In genomic region chr11:76283841-76284240, GRCm38 (mm10) we compare ENCODE assay signal across 12 mouse cellular contexts.
"Had no signal": no experiment of that assay in that cellular context is flagged by ENCODE, and none has a peak within 500 bp of the region (broad histone marks: within the 10 kb centered on the region; RNA-seq: fewer than 3 reads in every experiment).

No protein-coding gene starts in this region.

- H3K4me3 ChIP-seq: limb, embryonic 13.5 days; midbrain, embryonic 10.5 days; midbrain, embryonic 15.5 days; stomach, embryonic 15.5 days had no signal

- H3K9me3 ChIP-seq: midbrain, embryonic 15.5 days; stomach, embryonic 15.5 days had no signal

- H3K4me2 ChIP-seq: limb, embryonic 13.5 days; midbrain, embryonic 15.5 days; stomach, embryonic 15.5 days had no signal

- H3K27ac ChIP-seq: limb, embryonic 13.5 days; liver, embryonic 14.5 days; midbrain, embryonic 10.5 days; midbrain, embryonic 15.5 days; stomach, embryonic 15.5 days had no signal

- DNase-seq: kidney, adult 2 months; kidney, postnatal 36 days; left cerebral cortex, postnatal 4 days; lung, adult 18-20 months; lung, postnatal 4 days; right cerebral cortex, postnatal 14 days; thymus, postnatal 36 days had no signal

- ATAC-seq: midbrain, embryonic 15.5 days had no signal

- H3K9ac ChIP-seq: limb, embryonic 13.5 days; liver, embryonic 14.5 days; midbrain, embryonic 15.5 days; stomach, embryonic 15.5 days had no signal

- H3K27me3 ChIP-seq: limb, embryonic 13.5 days; midbrain, embryonic 15.5 days; stomach, embryonic 15.5 days had no signal

- H3K36me3 ChIP-seq: midbrain, embryonic 15.5 days; stomach, embryonic 15.5 days had no signal
